Mouse (Mus musculus) olfactory bulb, adult 2 months (tissue): ENCODE data around the gene Coro7.

ENCODE experiments used
- CTCF ChIP-seq: fragments of 200-500 bp; IDR thresholded peaks from 2 replicates; pipeline ENCODE4 v1.5.1; 2012; ENCODE audit warnings: low read depth, mild to moderate bottlenecking, low read length, moderate library complexity; ENCODE audit not compliant: insufficient read depth
- POLR2A ChIP-seq: fragments of 200-500 bp; IDR thresholded peaks from 2 replicates; pipeline ENCODE4 v1.6.1; 2012; ENCODE audit warnings: mild to moderate bottlenecking, low read depth, low read length, moderate library complexity; ENCODE audit not compliant: insufficient read depth

DNA sequence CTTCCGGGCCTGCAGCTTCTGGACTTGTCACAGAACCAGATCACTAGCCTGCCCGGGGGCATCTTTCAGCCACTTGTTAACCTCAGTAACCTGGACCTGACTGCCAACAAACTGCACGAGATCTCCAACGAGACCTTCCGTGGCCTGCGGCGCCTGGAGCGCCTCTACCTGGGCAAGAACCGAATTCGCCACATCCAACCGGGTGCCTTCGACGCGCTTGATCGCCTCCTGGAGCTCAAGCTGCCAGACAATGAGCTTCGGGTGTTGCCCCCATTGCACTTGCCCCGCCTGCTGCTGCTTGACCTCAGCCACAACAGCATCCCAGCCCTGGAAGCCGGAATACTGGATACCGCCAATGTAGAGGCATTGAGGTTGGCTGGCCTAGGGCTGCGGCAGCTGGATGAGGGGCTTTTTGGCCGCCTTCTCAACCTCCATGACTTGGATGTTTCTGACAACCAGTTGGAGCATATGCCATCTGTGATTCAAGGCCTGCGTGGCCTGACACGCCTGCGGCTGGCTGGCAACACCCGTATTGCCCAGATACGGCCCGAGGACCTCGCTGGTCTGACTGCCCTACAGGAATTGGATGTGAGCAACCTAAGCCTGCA lies 31.1 kb downstream of the Coro7 start:
- TF ChIP-seq POLR2A (no peak), CTCF (no peak)
